ENCODE assay signal across 26 mouse cellular contexts in genomic region chr12:35733580-35733979, GRCm38 (mm10).
DNase-seq lines count a peak whose midpoint lies in the region; ATAC-seq and TF ChIP-seq lines count a peak whose summit lies in the region.
"Had no signal": no experiment of that assay in that cellular context is flagged by ENCODE, and none has a peak within 500 bp of the region (broad histone marks: within the 10 kb centered on the region; RNA-seq: fewer than 3 reads in every experiment).

No protein-coding gene starts in this region.

- DNase-seq in 3134 (ENCODE audit: extremely low read depth, insufficient read length, low spot score) = peak; percentile 25
- DNase-seq in CH12.LX (ENCODE audit: extremely low read depth) = no peak
- DNase-seq in kidney, postnatal 36 days = no peak
- DNase-seq in cerebellum, postnatal 14 days = no peak
- DNase-seq: adrenal gland, adult 8-10 months; adrenal gland, postnatal 25 days; cerebellum, adult 18-20 months; cerebellum, adult 9-10 months; cerebellum, postnatal 25 days; gastrocnemius, postnatal 25 days; heart, adult 2 months; kidney, adult 11 months had no signal

- H3K9me3 ChIP-seq in CH12.LX (replicated peaks; ENCODE audit: low read length) = no peaks in the 10 kb centered on the region
- no peaks in the 10 kb centered on the region for H3K9me3 ChIP-seq in intestine, embryonic 15.5 days
- H3K9me3 ChIP-seq: embryonic facial prominence, embryonic 12.5 days; embryonic facial prominence, embryonic 15.5 days; forebrain, embryonic 12.5 days; heart, embryonic 10.5 days; heart, embryonic 13.5 days; hindbrain, embryonic 12.5 days; hindbrain, embryonic 15.5 days had no signal

- no peak overlapping the region for H3ac ChIP-seq in myocyte (ENCODE audit: control insufficient read depth, insufficient read length)

- H3K9ac ChIP-seq in CH12.LX (ENCODE audit: insufficient read depth, low read depth) = no peak overlapping the region
- no peak overlapping the region for H3K9ac ChIP-seq in intestine, embryonic 15.5 days
- H3K9ac ChIP-seq: embryonic facial prominence, embryonic 12.5 days; embryonic facial prominence, embryonic 15.5 days; forebrain, embryonic 12.5 days; heart, embryonic 13.5 days; hindbrain, embryonic 12.5 days; hindbrain, embryonic 15.5 days had no signal

- TF ChIP-seq CTCF in CH12.LX (conservative IDR thresholded peaks at IDR 0.05 in 1 of 2, IDR thresholded peaks at IDR 0.05 in 1 of 2; ENCODE audit: low read depth in 2 of 2, low read length in 2 of 2) = no peak
- no peak for TF ChIP-seq CTCF in embryonic fibroblast, embryonic 13.5 days (IDR thresholded peaks at IDR 0.05; ENCODE audit: borderline replicate concordance, insufficient read depth, low read length)

- TF ChIP-seq RAD21 in CH12.LX (IDR thresholded peaks at IDR 0.05; ENCODE audit: low read depth, low read length) = no peak

- H3K4me2 ChIP-seq in CH12.LX (ENCODE audit: insufficient read depth, low read depth, poor library complexity, severe bottlenecking) (no peak overlapping the region), myocyte (ENCODE audit: low read depth) (peak overlapping the region; percentile 58)
- no peak overlapping the region for H3K4me2 ChIP-seq in intestine, embryonic 15.5 days (replicated peaks)
- H3K4me2 ChIP-seq: embryonic facial prominence, embryonic 12.5 days; embryonic facial prominence, embryonic 15.5 days; forebrain, embryonic 12.5 days; heart, embryonic 13.5 days; hindbrain, embryonic 12.5 days; hindbrain, embryonic 15.5 days had no signal

- H3K27me3 ChIP-seq in CH12.LX (replicated peaks) (no peaks in the 10 kb centered on the region), myocyte (ENCODE audit: control insufficient read depth, insufficient read depth, insufficient read length) (no peaks in the 10 kb centered on the region)
- H3K27me3 ChIP-seq in intestine, embryonic 15.5 days (replicated peaks) = no peaks in the 10 kb centered on the region
- H3K27me3 ChIP-seq: embryonic facial prominence, embryonic 12.5 days; embryonic facial prominence, embryonic 15.5 days; forebrain, embryonic 12.5 days; heart, embryonic 13.5 days; hindbrain, embryonic 12.5 days; hindbrain, embryonic 15.5 days had no signal

- ATAC-seq in intestine, embryonic 15.5 days = no peak
- ATAC-seq: activated CD4-positive, CD25-positive, alpha-beta regulatory T cell, adult 4 months; forebrain, embryonic 16.5 days had no signal

- TF ChIP-seq POLR2A in CH12.LX (IDR thresholded peaks at IDR 0.05; ENCODE audit: low read depth, low read length) (no peak), myocyte (IDR thresholded peaks at IDR 0.05; ENCODE audit: insufficient read length, low read depth) (no peak)
- TF ChIP-seq POLR2A in embryonic fibroblast, embryonic 13.5 days (IDR thresholded peaks at IDR 0.05; ENCODE audit: low read depth, low read length) = no peak

- H3K4me3 ChIP-seq in CH12.LX (replicated peaks in 1 of 3; ENCODE audit: low read depth in 2 of 3, low read length in 2 of 3, poor library complexity in 1 of 3) = no peak overlapping the region
- no peak overlapping the region for H3K4me3 ChIP-seq in embryonic fibroblast, embryonic 13.5 days (ENCODE audit: insufficient read depth, low read length)
- H3K4me3 ChIP-seq in myocyte = no peak overlapping the region
- no peak overlapping the region for H3K4me3 ChIP-seq in intestine, embryonic 15.5 days (replicated peaks)
- H3K4me3 ChIP-seq: embryonic facial prominence, embryonic 12.5 days; embryonic facial prominence, embryonic 15.5 days; erythroblast, embryonic 14.5 days; forebrain, embryonic 12.5 days; heart, adult 2 months; heart, embryonic 10.5 days; heart, embryonic 13.5 days; hindbrain, embryonic 12.5 days; hindbrain, embryonic 15.5 days had no signal

- no peaks in the 10 kb centered on the region for H3K79me2 ChIP-seq in CH12.LX (replicated peaks; ENCODE audit: control insufficient read depth, extremely low read depth, insufficient read depth, poor library complexity, severe bottlenecking)
- H3K79me2 ChIP-seq in myocyte (ENCODE audit: control insufficient read depth, insufficient read depth) = no peaks in the 10 kb centered on the region

- dilution Hi-C loops in CH12.LX (cut with MboI; ENCODE audit: extremely low pct_ligation_motif_present, extremely low pct_unique_long_range_greater_than_20kb, low sequenced_read_pairs) = no loop called here

- H3K27ac ChIP-seq in CH12.LX (ENCODE audit: insufficient read depth, low read depth) = no peak overlapping the region
- H3K27ac ChIP-seq in embryonic fibroblast, embryonic 13.5 days (ENCODE audit: insufficient read depth, low read length) = peak overlapping the region; percentile 93
- no peak overlapping the region for H3K27ac ChIP-seq in intestine, embryonic 15.5 days
- H3K27ac ChIP-seq: embryonic facial prominence, embryonic 12.5 days; embryonic facial prominence, embryonic 15.5 days; forebrain, embryonic 12.5 days; heart, adult 2 months; heart, embryonic 10.5 days; heart, embryonic 13.5 days; hindbrain, embryonic 12.5 days; hindbrain, embryonic 15.5 days had no signal

- in situ Hi-C loops in CH12.LX (cut with MboI; ENCODE audit: low pct_ligation_motif_present, low pct_unique_long_range_greater_than_20kb, low sequenced_read_pairs) = no loop called here

- no peak; the same call in 1 of the 2 replicates for TF ChIP-seq EP300 in CH12.LX (IDR thresholded peaks at IDR 0.05; ENCODE audit: low read length)

- 90% methylated on average over 2 of the region's 2 CpGs for WGBS in intestine, embryonic 15.5 days

- H3K36me3 ChIP-seq in CH12.LX (replicated peaks in 1 of 2; ENCODE audit: control insufficient read depth in 1 of 2, insufficient read depth in 1 of 2, low read length in 1 of 2) (no peaks in the 10 kb centered on the region), myocyte (ENCODE audit: control insufficient read depth, insufficient read depth) (no peaks in the 10 kb centered on the region)
- H3K36me3 ChIP-seq in intestine, embryonic 15.5 days = no peaks in the 10 kb centered on the region
- H3K36me3 ChIP-seq: embryonic facial prominence, embryonic 12.5 days; embryonic facial prominence, embryonic 15.5 days; forebrain, embryonic 12.5 days; G1E; heart, embryonic 10.5 days; heart, embryonic 13.5 days; hindbrain, embryonic 12.5 days; hindbrain, embryonic 15.5 days had no signal

- H3K4me1 ChIP-seq in CH12.LX (ENCODE audit: control insufficient read depth in 1 of 2, insufficient read depth in 2 of 2) = peaks cover 2 to 7% of the 10 kb centered on the region in 2 experiments; a peak in 2 of 4 replicates
- H3K4me1 ChIP-seq in embryonic fibroblast, embryonic 13.5 days (ENCODE audit: control insufficient read depth, insufficient read depth, low read length) = peaks cover 7% of the 10 kb centered on the region
- H3K4me1 ChIP-seq in intestine, embryonic 15.5 days (replicated peaks) = no peaks in the 10 kb centered on the region
- H3K4me1 ChIP-seq: embryonic facial prominence, embryonic 12.5 days; embryonic facial prominence, embryonic 15.5 days; forebrain, embryonic 12.5 days; heart, embryonic 10.5 days; heart, embryonic 13.5 days; hindbrain, embryonic 12.5 days; hindbrain, embryonic 15.5 days had no signal

TF ChIP-seq in CH12.LX, 34 proteins besides CTCF, POLR2A, EP300 and RAD21 (continues in another document):
- TF ChIP-seq ZNF384 (IDR thresholded peaks at IDR 0.05; ENCODE audit: low read depth, low read length) (no peak), ZKSCAN1 (IDR thresholded peaks at IDR 0.05; ENCODE audit: borderline replicate concordance, low read depth, low read length) (no peak), USF1 (IDR thresholded peaks at IDR 0.05; ENCODE audit: low read depth, low read length) (no peak), MAFK (IDR thresholded peaks at IDR 0.05; ENCODE audit: insufficient replicate concordance, low read length) (0 out of 2 replicates have a peak, but pooled peaks have one; percentile 8), KAT2A (IDR thresholded peaks at IDR 0.05; ENCODE audit: insufficient replicate concordance, low read length) (no peak), IRF4 (IDR thresholded peaks at IDR 0.05; ENCODE audit: low read depth, low read length) (no peak), MXI1 (IDR thresholded peaks at IDR 0.05; ENCODE audit: low read depth, low read length) (no peak), MEF2A (IDR thresholded peaks at IDR 0.05; ENCODE audit: borderline replicate concordance, low read depth, low read length) (no peak), TCF12 (IDR thresholded peaks at IDR 0.05; ENCODE audit: low read depth, low read length) (no peak), SIN3A (IDR thresholded peaks at IDR 0.05; ENCODE audit: low read length) (no peak), JUN (IDR thresholded peaks at IDR 0.05; ENCODE audit: insufficient read depth, low read depth, low read length) (no peak), GABPA (IDR thresholded peaks at IDR 0.05; ENCODE audit: insufficient replicate concordance, low read depth, low read length) (no peak), USF2 (conservative IDR thresholded peaks at IDR 0.05; ENCODE audit: low read depth, low read length) (peak; percentile 18; the same call in 1 of the 2 replicates), ETS1 (conservative IDR thresholded peaks at IDR 0.05; ENCODE audit: low read depth, low read length) (0 out of 2 replicates have a peak, but pooled peaks have one; percentile 13)

TF ChIP-seq in myocyte, 11 proteins besides CTCF, POLR2A, EP300 and RAD21:
- TF ChIP-seq TCF12 (IDR thresholded peaks at IDR 0.05; ENCODE audit: insufficient read depth, poor library complexity, severe bottlenecking) = no peak
- TF ChIP-seq E2F4 (IDR thresholded peaks at IDR 0.05; ENCODE audit: insufficient read depth) = no peak
- no peak for TF ChIP-seq SRF (IDR thresholded peaks at IDR 0.05; ENCODE audit: control insufficient read depth, insufficient read length, low read depth)
- peak; percentile 86 for TF ChIP-seq USF1 (IDR thresholded peaks at IDR 0.05; ENCODE audit: low read depth)
